Mouse (Mus musculus) midbrain, embryonic 11.5 days (tissue): ENCODE results near the gene Hoxb7. TPM values are rescaled to one million over a fixed set of nuclear protein-coding genes. Genes with fewer than 3 reads are reported as not detected.

Experiments used
- ATAC-seq: fragments of 200-750 bp; cut with Nextera tagmentation; 2 replicates; pipeline ENCODE4 v1.8.0; 2017; ENCODE audit warnings: moderate TSS enrichment, moderate library complexity; ENCODE audit not compliant: low FRiP score
- DNase-seq: peaks from one replicate; pipeline ENCODE4 v3.0.0; 2015; ENCODE audit warnings: low spot score; ENCODE audit errors: missing footprints
- H3K27ac ChIP-seq: fragments of 300-500 bp; sonication (generic); 2 replicates; pipeline ENCODE4 v1.5.1; 2014; ENCODE audit warnings: low read depth, low read length
- H3K27me3 ChIP-seq: fragments of 300-500 bp; sonication (generic); 2 replicates; pipeline ENCODE4 v1.6.1; 2014; ENCODE audit warnings: mild to moderate bottlenecking, low read length, moderate library complexity, mixed read lengths; ENCODE audit not compliant: control insufficient read depth, insufficient read depth
- H3K36me3 ChIP-seq: fragments of 300-500 bp; sonication (generic); 2 replicates; pipeline ENCODE4 v1.6.1; 2014; ENCODE audit warnings: mild to moderate bottlenecking, low read length, moderate library complexity, mixed read lengths; ENCODE audit not compliant: control insufficient read depth, insufficient read depth
- H3K4me1 ChIP-seq: fragments of 300-500 bp; sonication (generic); 2 replicates; pipeline ENCODE4 v1.6.1; 2014; ENCODE audit warnings: low read length; ENCODE audit not compliant: control insufficient read depth, insufficient read depth
- H3K4me2 ChIP-seq: fragments of 300-500 bp; sonication (generic); 2 replicates; pipeline ENCODE4 v1.6.1; 2014; ENCODE audit warnings: mild to moderate bottlenecking, moderate library complexity
- H3K4me3 ChIP-seq: fragments of 300-500 bp; sonication (generic); 2 replicates; pipeline ENCODE4 v1.5.1; 2014; ENCODE audit warnings: low read depth, low read length
- H3K9ac ChIP-seq: fragments of 300-500 bp; sonication (generic); 2 replicates; pipeline ENCODE4 v1.6.1; 2014; ENCODE audit warnings: low read length
- H3K9me3 ChIP-seq: fragments of 300-500 bp; sonication (generic); 2 replicates; pipeline ENCODE4 v1.6.1; 2016; ENCODE audit warnings: low read length; ENCODE audit not compliant: control insufficient read depth
- WGBS: fragments of 180-500 bp; shearing (Covaris S2); extraction: QIAGEN DNeasy Blood & Tissue Kit; methylation state at CpG from one replicate; pipeline ENCODE4 v1.1.7; 2014; 5-methylcytosine and 5-hydroxymethylcytosine counted together
- polyA plus RNA-seq: library from polyadenylated mRNA; unstranded; fragments of >200 nt; fragmentation: Nextera tagmentation; extraction: Ambion mirVana; gene quantifications from 2 replicates; pipeline ENCODE4 v1.2.1, GENCODE M21; 2014

Gene Hoxb7
- not detected in 2 replicates for polyA plus RNA-seq

GRCm38 (mm10) chr11:96285771-96286738 lies at the start of gene Hoxb7:
Gene Hoxb7, plus strand, starts transcription at chr11:96286623.
- no peaks in the 10 kb centered on the region for H3K4me1 ChIP-seq
- peak within 1 kb of the TSS; percentile 14; the same call in 1 of the 2 replicates for H3K4me3 ChIP-seq
- no peaks in the 10 kb centered on the region for H3K36me3 ChIP-seq
- no peaks in the 10 kb centered on the region for H3K9me3 ChIP-seq
- peak; percentile 94 for DNase-seq
- H3K27me3 ChIP-seq = peaks cover 100% of the 10 kb centered on the region
- H3K4me2 ChIP-seq = peak within 1 kb of the TSS; percentile 11; the same call in 1 of the 2 replicates
- no peak for ATAC-seq
- H3K9ac ChIP-seq = no peak within 1 kb of the TSS
- WGBS = 1% methylated on average over 43 of the region's 43 CpGs
- H3K27ac ChIP-seq = no peak within 1 kb of the TSS

GRCm38 (mm10) chr11:96240211-96240610 lies 46.2 kb upstream of the Hoxb7 start:
- peak; percentile 92 for DNase-seq
- no peak overlapping the region for H3K9ac ChIP-seq
- H3K4me2 ChIP-seq = no peak overlapping the region
- H3K27ac ChIP-seq = no peak overlapping the region
- no peaks in the 10 kb centered on the region for H3K4me1 ChIP-seq
- ATAC-seq = no peak
- H3K4me3 ChIP-seq = no peak overlapping the region
- H3K27me3 ChIP-seq = no peaks in the 10 kb centered on the region; the same call in 1 of the 2 replicates
- H3K9me3 ChIP-seq = no peaks in the 10 kb centered on the region
- WGBS = 2% methylated on average over 7 of the region's 7 CpGs
- no peaks in the 10 kb centered on the region for H3K36me3 ChIP-seq

- Histone ChIP-seq H3K27me3 (peaks cover 77% of the 10 kb centered on the region), H3K4me3 (no peak overlapping the region), H3K9me3 (no peaks in the 10 kb centered on the region; the same call in 1 of the 2 replicates), H3K27ac (no peak overlapping the region), H3K4me2 (no peak overlapping the region), H3K9ac (no peak overlapping the region), H3K4me1 (no peaks in the 10 kb centered on the region), H3K36me3 (no peaks in the 10 kb centered on the region)
- under 1% methylated on average over 14 of the region's 14 CpGs for WGBS
- no peak for ATAC-seq
- DNase-seq = peak; percentile 90
Observed at GRCm38 (mm10) chr11:96250901-96251300, 35.5 kb upstream of the Hoxb7 start.

GRCm38 (mm10) chr11:96251480-96252031 lies 34.9 kb upstream of the Hoxb7 start:
- H3K36me3 ChIP-seq = no peaks in the 10 kb centered on the region
- peak; percentile 90 for DNase-seq
- peaks cover 84% of the 10 kb centered on the region for H3K27me3 ChIP-seq
- 2% methylated on average over 46 of the region's 46 CpGs for WGBS
- no peaks in the 10 kb centered on the region; the same call in 1 of the 2 replicates for H3K9me3 ChIP-seq
- no peak overlapping the region for H3K4me2 ChIP-seq
- ATAC-seq = no peak
- no peaks in the 10 kb centered on the region for H3K4me1 ChIP-seq
- H3K9ac ChIP-seq = no peak overlapping the region
- H3K4me3 ChIP-seq = no peak overlapping the region
- H3K27ac ChIP-seq = no peak overlapping the region

- Histone ChIP-seq H3K36me3 (no peaks in the 10 kb centered on the region), H3K27me3 (peaks cover 89% of the 10 kb centered on the region), H3K4me3 (no peak overlapping the region), H3K4me1 (no peaks in the 10 kb centered on the region), H3K9ac (no peak overlapping the region), H3K9me3 (no peaks in the 10 kb centered on the region; the same call in 1 of the 2 replicates), H3K27ac (no peak overlapping the region), H3K4me2 (no peak overlapping the region)
- 4% methylated on average over 12 of the region's 12 CpGs for WGBS
- no peak for ATAC-seq
- peak; percentile 91 for DNase-seq
Observed at GRCm38 (mm10) chr11:96252541-96253120, 33.8 kb upstream of the Hoxb7 start.

- DNase-seq (peak; percentile 93), ATAC-seq (no peak)
- WGBS = 2% methylated on average over 11 of the region's 11 CpGs
- H3K9me3 ChIP-seq = no peaks in the 10 kb centered on the region; the same call in 1 of the 2 replicates
- no peaks in the 10 kb centered on the region for H3K4me1 ChIP-seq
- no peak overlapping the region for H3K4me2 ChIP-seq
- H3K9ac ChIP-seq = no peak overlapping the region
- no peak overlapping the region for H3K27ac ChIP-seq
- H3K27me3 ChIP-seq = peaks cover 99% of the 10 kb centered on the region
- H3K4me3 ChIP-seq = no peak overlapping the region
- no peaks in the 10 kb centered on the region for H3K36me3 ChIP-seq
Observed at GRCm38 (mm10) chr11:96254221-96254620, 32.2 kb upstream of the Hoxb7 start.

- WGBS = 2% methylated on average over 39 of the region's 39 CpGs
- no peak for ATAC-seq
- H3K9ac ChIP-seq = no peak overlapping the region
Observed at GRCm38 (mm10) chr11:96255111-96255995, 31.1 kb upstream of the Hoxb7 start.

GRCm38 (mm10) chr11:96255996-96256445 lies 30.4 kb upstream of the Hoxb7 start:
- H3K27me3 ChIP-seq = peaks cover 100% of the 10 kb centered on the region
- no peaks in the 10 kb centered on the region for H3K36me3 ChIP-seq
- H3K4me1 ChIP-seq = no peaks in the 10 kb centered on the region
- ATAC-seq = no peak
- no peak overlapping the region for H3K4me3 ChIP-seq
- H3K9ac ChIP-seq = no peak overlapping the region
- no peak overlapping the region for H3K4me2 ChIP-seq
- no peak overlapping the region for H3K27ac ChIP-seq
- WGBS = 4% methylated on average over 14 of the region's 14 CpGs
- no peaks in the 10 kb centered on the region for H3K9me3 ChIP-seq
- peak; percentile 86 for DNase-seq

More at GRCm38 (mm10) chr11:96255111-96255995, 31.1 kb upstream of the Hoxb7 start:
- no peaks in the 10 kb centered on the region for H3K9me3 ChIP-seq
- no peaks in the 10 kb centered on the region for H3K4me1 ChIP-seq
- DNase-seq = peak; percentile 95
- no peak overlapping the region for H3K4me2 ChIP-seq
- no peak overlapping the region for H3K4me3 ChIP-seq
- H3K27me3 ChIP-seq = peaks cover 100% of the 10 kb centered on the region
- no peaks in the 10 kb centered on the region for H3K36me3 ChIP-seq
- H3K27ac ChIP-seq = no peak overlapping the region
